Mouse (Mus musculus) forebrain, embryonic 10.5 days (tissue): ENCODE measurements around the gene Flot2. TPM values are rescaled to one million over a fixed set of nuclear protein-coding genes. Genes with fewer than 3 reads are reported as not detected.

Source experiments
- DNase-seq: peaks from one replicate; pipeline ENCODE4 v3.0.0-alpha.2; 2017; ENCODE audit warnings: low spot score; ENCODE audit errors: extremely low spot score
- H3K27ac ChIP-seq: fragments of 300-500 bp; sonication (generic); 2 replicates; pipeline ENCODE4 v1.5.1; 2016; ENCODE audit warnings: mild to moderate bottlenecking
- H3K27me3 ChIP-seq: fragments of 300-500 bp; sonication (generic); 2 replicates; pipeline ENCODE4 v1.6.1; 2016; ENCODE audit warnings: mild to moderate bottlenecking; ENCODE audit not compliant: poor library complexity, severe bottlenecking
- H3K36me3 ChIP-seq: fragments of 300-500 bp; sonication (generic); replicated peaks from 2 replicates; pipeline ENCODE4 v1.6.1; 2016; ENCODE audit warnings: mild to moderate bottlenecking, moderate library complexity
- H3K4me1 ChIP-seq: fragments of 300-500 bp; sonication (generic); 2 replicates; pipeline ENCODE4 v1.6.1; 2016
- H3K4me3 ChIP-seq: fragments of 300-500 bp; sonication (generic); 2 replicates; pipeline ENCODE4 v1.5.1; 2016; ENCODE audit warnings: mild to moderate bottlenecking, moderate library complexity
- H3K9me3 ChIP-seq: fragments of 300-500 bp; sonication (generic); 2 replicates; pipeline ENCODE4 v1.6.1; 2016; ENCODE audit warnings: mild to moderate bottlenecking, moderate library complexity
- WGBS: fragments of 180-500 bp; shearing (Covaris S2); methylation state at CpG from one replicate; pipeline ENCODE4 v1.1.7; 2016; 5-methylcytosine and 5-hydroxymethylcytosine counted together
- microRNA counts: library from miRNA; unstranded; fragments of <30 nt; microRNA quantifications from one replicate; lab custom pipeline; 2017
- microRNA-seq: library from miRNA; unstranded; fragments of <30 nt; microRNA quantifications from one replicate; pipeline ENCODE4, GENCODE M21; 2017
- polyA plus RNA-seq: library from polyadenylated mRNA; unstranded; fragments of >200 nt; fragmentation: Nextera tagmentation; extraction: Ambion mirVana; gene quantifications from 2 replicates; pipeline ENCODE4 v1.2.1, GENCODE M21; 2016

Gene Flot2
- polyA plus RNA-seq, 1 experiment from 2014 or later: 72.7 TPM

GRCm38 (mm10) chr11:78094504-78095143 is 56.9 kb downstream of the Flot2 start, which contains the start of gene Fam222b:
Gene Fam222b, plus strand, starts transcription at chr11:78094660.
- peak within 1 kb of the TSS; percentile 89 for H3K27ac ChIP-seq
- peaks cover 35% of the 10 kb centered on the region for H3K4me1 ChIP-seq
- under 1% methylated on average over 38 of the region's 38 CpGs for WGBS
- DNase-seq: peak; percentile 93
- H3K9me3 ChIP-seq: no peaks in the 10 kb centered on the region
- peaks cover 12% of the 10 kb centered on the region for H3K36me3 ChIP-seq
- no peaks in the 10 kb centered on the region for H3K27me3 ChIP-seq
- peak within 1 kb of the TSS; percentile 73 for H3K4me3 ChIP-seq

- 36% methylated on average over 5 of the region's 5 CpGs for WGBS
Measured at GRCm38 (mm10) chr11:78095144-78095516, 57.4 kb downstream of the Flot2 start.

DNA sequence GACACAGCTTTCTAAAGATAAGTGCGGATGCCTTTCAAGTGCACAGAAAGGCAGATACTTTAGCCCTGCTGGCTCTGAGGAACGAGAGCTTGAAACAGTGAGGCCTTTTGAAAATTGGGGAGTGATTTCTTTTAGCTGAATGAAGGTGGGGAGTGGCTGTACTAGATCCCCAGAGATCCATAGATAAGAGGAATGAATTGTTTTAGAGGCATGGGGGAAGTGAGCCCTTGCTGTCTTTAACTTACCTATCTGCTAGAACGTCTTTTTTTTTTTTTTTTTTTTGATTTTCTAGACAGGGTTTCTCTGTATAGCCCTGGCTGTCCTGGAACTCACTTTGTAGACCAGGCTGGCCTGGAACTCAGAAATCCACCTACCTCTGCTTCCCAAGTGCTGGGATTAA is 59.3 kb downstream of the Flot2 start:
- Histone ChIP-seq H3K9me3 (no peaks in the 10 kb centered on the region), H3K27me3 (no peaks in the 10 kb centered on the region), H3K4me3 (peak overlapping the region; percentile 73), H3K36me3 (peaks cover 32% of the 10 kb centered on the region), H3K4me1 (peaks cover 35% of the 10 kb centered on the region), H3K27ac (peak overlapping the region; percentile 40)
- 57% methylated on average over 3 of the region's 3 CpGs for WGBS
- no peak for DNase-seq

More at GRCm38 (mm10) chr11:78095144-78095516, 57.4 kb downstream of the Flot2 start:
- peak overlapping the region; percentile 73 for H3K4me3 ChIP-seq
- no peaks in the 10 kb centered on the region for H3K27me3 ChIP-seq
- no peaks in the 10 kb centered on the region for H3K9me3 ChIP-seq
- H3K36me3 ChIP-seq: peaks cover 15% of the 10 kb centered on the region
- H3K4me1 ChIP-seq: peaks cover 35% of the 10 kb centered on the region
- DNase-seq: no peak
- peak overlapping the region; percentile 89 for H3K27ac ChIP-seq

DNA sequence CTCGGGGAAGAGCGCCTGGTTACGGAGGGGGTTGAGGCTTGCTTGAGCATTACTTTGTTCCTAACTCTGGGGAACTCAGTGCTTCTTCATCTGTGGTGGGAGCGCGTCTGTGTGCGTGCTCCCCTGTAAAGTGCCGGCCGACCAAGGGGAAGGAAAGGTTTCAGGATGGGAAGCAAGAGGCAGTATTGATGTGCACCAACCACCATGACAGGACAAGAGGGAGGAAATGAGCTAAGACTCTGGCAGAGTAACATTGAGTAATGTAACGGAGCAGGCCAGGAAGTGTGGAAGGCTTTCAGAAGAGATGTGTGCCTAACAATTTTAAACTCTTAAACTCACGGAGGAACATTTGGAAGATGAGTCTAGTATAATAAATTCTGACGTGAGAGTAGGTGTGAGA is 63.0 kb downstream of the Flot2 start:
- H3K27me3 ChIP-seq: no peaks in the 10 kb centered on the region
- H3K27ac ChIP-seq: no peak overlapping the region
- H3K4me1 ChIP-seq: peaks cover 21% of the 10 kb centered on the region
- no peak overlapping the region for H3K4me3 ChIP-seq
- no peak for DNase-seq
- no peaks in the 10 kb centered on the region for H3K9me3 ChIP-seq
- H3K36me3 ChIP-seq: peaks cover 46% of the 10 kb centered on the region
- 92% methylated on average over 11 of the region's 11 CpGs for WGBS

- 90% methylated on average over 5 of the region's 5 CpGs for WGBS
- peaks cover 7% of the 10 kb centered on the region for H3K4me1 ChIP-seq
- no peaks in the 10 kb centered on the region for H3K27me3 ChIP-seq
- H3K36me3 ChIP-seq: peaks cover 60% of the 10 kb centered on the region
- no peak for DNase-seq
- H3K27ac ChIP-seq: no peak overlapping the region
- H3K9me3 ChIP-seq: no peaks in the 10 kb centered on the region
- no peak overlapping the region for H3K4me3 ChIP-seq
Measured at GRCm38 (mm10) chr11:78102142-78102541, 64.4 kb downstream of the Flot2 start.

GRCm38 (mm10) chr11:78102958-78103747 is 65.4 kb downstream of the Flot2 start:
- Histone ChIP-seq H3K36me3 (peaks cover 67% of the 10 kb centered on the region), H3K27ac (no peak overlapping the region), H3K4me3 (no peak overlapping the region), H3K27me3 (no peaks in the 10 kb centered on the region), H3K9me3 (peaks cover 3% of the 10 kb centered on the region; the same call in 1 of the 2 replicates), H3K4me1 (0 out of 2 replicates have a peak, but pooled peaks cover under 1% of the 10 kb centered on the region)
- no peak for DNase-seq
- 64% methylated on average over 5 of the region's 5 CpGs for WGBS

GRCm38 (mm10) chr11:78104501-78104900 is 66.8 kb downstream of the Flot2 start:
- WGBS: 92% methylated on average over 5 of the region's 5 CpGs
- no peaks in the 10 kb centered on the region for H3K4me1 ChIP-seq
- no peaks in the 10 kb centered on the region for H3K27me3 ChIP-seq
- no peak overlapping the region for H3K27ac ChIP-seq
- H3K9me3 ChIP-seq: peaks cover 3% of the 10 kb centered on the region; the same call in 1 of the 2 replicates
- H3K4me3 ChIP-seq: no peak overlapping the region
- DNase-seq: no peak
- peaks cover 61% of the 10 kb centered on the region for H3K36me3 ChIP-seq

MicroRNAs encoded within 50 kb of the gene (microRNA counts, 519-probe panel; counts per million panel counts)
- microRNA mmu-miR-144 (lab: Ali Mortazavi, UCI) (3,735 counts per million, percentile 75 among the panel's probes with 10 or more counts), microRNA mmu-miR-451 (lab: Ali Mortazavi, UCI) (341 counts per million, percentile 65 among the panel's probes with 10 or more counts)

Small RNA genes within 50 kb of the gene (microRNA-seq; reads per million reads assigned to microRNA genes)
- gene Mir144 (56.9 reads per million, percentile 42 among the genes with 10 or more reads in this experiment), gene Mir451a (not detected), gene Mir451b (not detected)

Other genes starting within 250 kb of the Flot2 start
- gene Pipox, start 143.8 kb upstream of the Flot2 start, polyA plus RNA-seq: 10.0 and 10.1 TPM in 2 replicates
- gene Sez6, start 107.1 kb upstream of the Flot2 start, polyA plus RNA-seq: 2.8 and 4.3 TPM in 2 replicates
- gene Phf12, start 55.2 kb upstream of the Flot2 start, polyA plus RNA-seq: 17.0 and 20.7 TPM in 2 replicates
- gene Dhrs13, start 5.7 kb upstream of the Flot2 start, polyA plus RNA-seq: 14.4 and 17.1 TPM in 2 replicates
- 39.7 and 40.7 TPM in 2 replicates for gene Eral1, start 42.5 kb downstream of the Flot2 start, polyA plus RNA-seq
- 24.2 and 24.6 TPM in 2 replicates for gene Fam222b, start 56.7 kb downstream of the Flot2 start, polyA plus RNA-seq
- 97.6 and 104 TPM in 2 replicates for gene Traf4, start 127.7 kb downstream of the Flot2 start, polyA plus RNA-seq
- gene Nek8, start 138.7 kb downstream of the Flot2 start, polyA plus RNA-seq: 10.6 and 11.7 TPM in 2 replicates
- 10.0 and 11.3 TPM in 2 replicates for gene Tlcd1, start 138.8 kb downstream of the Flot2 start, polyA plus RNA-seq
- gene Rpl23a, start 145.7 kb downstream of the Flot2 start, polyA plus RNA-seq: 1,073 and 1,096 TPM in 2 replicates
- gene Rab34, start 150.5 kb downstream of the Flot2 start, polyA plus RNA-seq: 70.7 and 73.3 TPM in 2 replicates
- 0.91 and 1.5 TPM in 2 replicates for gene Proca1, start 155.5 kb downstream of the Flot2 start, polyA plus RNA-seq
- 42.9 and 43.3 TPM in 2 replicates for gene Sdf2, start 207.8 kb downstream of the Flot2 start, polyA plus RNA-seq
- gene Supt6, start 208.1 kb downstream of the Flot2 start, polyA plus RNA-seq: 37.1 and 39.2 TPM in 2 replicates
- 72.5 and 72.7 TPM in 2 replicates for gene 2610507B11Rik, start 223.8 kb downstream of the Flot2 start, polyA plus RNA-seq